Mouse (Mus musculus) E14TG2a.4 (cell line): ENCODE measurements around the gene Pgm2.

Source experiments
- CTCF ChIP-seq: conservative IDR thresholded peaks from 2 replicates; pipeline ENCODE4 v1.5.1; 2014; ENCODE audit warnings: low read length
- NANOG ChIP-seq: IDR thresholded peaks from 2 replicates; pipeline ENCODE4 v1.6.1; 2014; ENCODE audit warnings: borderline replicate concordance, low read length, mixed read lengths
- POU5F1 ChIP-seq: IDR thresholded peaks from 2 replicates; pipeline ENCODE4 v1.6.1; 2014; ENCODE audit warnings: low read length, borderline replicate concordance

- TF ChIP-seq CTCF (no peak), POU5F1 (no peak), NANOG (no peak)
Observed at GRCm38 (mm10) chr5:64083447-64084359, 9.0 kb upstream of the Pgm2 start.
